Mouse (Mus musculus) heart, postnatal 14 days (tissue): ENCODE data around the gene a. TPM values are rescaled to one million over a fixed set of nuclear protein-coding genes. Genes with fewer than 3 reads are reported as not detected.

Source experiments
- DNase-seq, 2 experiments: peaks; one replicate each; pipeline ENCODE4 v3.0.0; 2021 to 2022
- intact Hi-C: fragments of 180-260 bp; cut with DNase I; formaldehyde crosslinking; loops from one replicate; pipeline ENCODE4 v1.15.1; 2025
- total RNA-seq, 2 experiments: library from RNA; stranded (reverse); gene quantifications; 2 replicates each; pipeline ENCODE4 v1.2.3; 2021

The a gene
- total RNA-seq, 2 experiments from 2014 or later = not detected

GRCm38 (mm10) chr2:155080179-155080530, 289.0 kb downstream of the a start:
- intact Hi-C loops = loop anchor here (5.0 kb wide), 2 partner anchors 92 to 112 kb away; no protein-coding TSS in a partner anchor
- DNase-seq = no peak

DNA sequence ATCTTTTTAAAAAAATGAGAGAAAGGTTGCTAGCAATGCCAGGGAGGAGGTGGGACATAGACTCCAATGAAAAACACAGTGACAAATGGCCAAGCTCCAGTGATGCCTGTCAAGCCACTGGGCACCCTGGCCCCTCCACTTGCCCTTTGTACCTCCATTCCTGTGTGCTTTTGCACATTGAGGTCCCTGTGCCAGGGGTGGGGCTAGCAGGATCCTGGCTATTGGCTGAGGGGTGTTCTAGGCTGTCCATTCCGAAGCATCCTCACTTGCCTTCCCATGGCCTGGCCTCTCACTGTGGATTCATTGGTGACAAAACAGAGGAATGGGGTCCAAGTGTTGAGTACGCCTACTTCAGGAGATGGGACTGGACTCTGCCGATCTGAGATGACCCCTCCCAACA, 289.9 kb downstream of the a start:
- intact Hi-C loops = loop anchor here (5.0 kb wide), 2 partner anchors 91 to 111 kb away; no protein-coding TSS in a partner anchor
- DNase-seq = no peak

- intact Hi-C loops = loop anchor here (5.0 kb wide), 2 partner anchors 90 to 110 kb away; no protein-coding TSS in a partner anchor
- DNase-seq = peak; percentile 70 to 77
Observed at GRCm38 (mm10) chr2:155082121-155082803, 291.1 kb downstream of the a start.

- no peak for DNase-seq
- intact Hi-C loops = loop anchor here (5.0 kb wide), 2 partner anchors 88 to 108 kb away; no protein-coding TSS in a partner anchor
Observed at GRCm38 (mm10) chr2:155084546-155084945, 293.3 kb downstream of the a start.

GRCm38 (mm10) chr2:155086328-155086727, 295.1 kb downstream of the a start:
- intact Hi-C loops = no loop called here
- no peak for DNase-seq

DNA sequence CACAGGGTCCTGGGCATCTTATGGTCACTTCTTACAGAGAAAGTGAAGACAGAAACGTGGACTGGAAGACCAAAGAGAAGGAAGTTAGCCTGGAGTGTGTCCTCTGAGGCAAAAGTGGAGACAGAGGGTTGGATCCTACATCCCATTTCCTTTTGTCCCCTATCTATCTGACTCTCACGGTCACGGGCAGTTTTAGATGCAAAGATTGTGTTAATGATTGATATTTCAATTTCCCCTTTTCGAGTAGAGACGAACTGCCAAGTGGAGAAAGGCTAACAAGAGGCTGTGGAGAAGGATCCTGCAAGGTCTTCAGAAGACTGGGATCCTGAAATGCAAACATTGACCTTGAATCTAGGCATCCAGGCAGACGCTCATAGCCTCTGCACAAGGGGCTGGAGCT, 297.1 kb downstream of the a start:
- intact Hi-C loops = no loop called here
- no peak for DNase-seq

DNA sequence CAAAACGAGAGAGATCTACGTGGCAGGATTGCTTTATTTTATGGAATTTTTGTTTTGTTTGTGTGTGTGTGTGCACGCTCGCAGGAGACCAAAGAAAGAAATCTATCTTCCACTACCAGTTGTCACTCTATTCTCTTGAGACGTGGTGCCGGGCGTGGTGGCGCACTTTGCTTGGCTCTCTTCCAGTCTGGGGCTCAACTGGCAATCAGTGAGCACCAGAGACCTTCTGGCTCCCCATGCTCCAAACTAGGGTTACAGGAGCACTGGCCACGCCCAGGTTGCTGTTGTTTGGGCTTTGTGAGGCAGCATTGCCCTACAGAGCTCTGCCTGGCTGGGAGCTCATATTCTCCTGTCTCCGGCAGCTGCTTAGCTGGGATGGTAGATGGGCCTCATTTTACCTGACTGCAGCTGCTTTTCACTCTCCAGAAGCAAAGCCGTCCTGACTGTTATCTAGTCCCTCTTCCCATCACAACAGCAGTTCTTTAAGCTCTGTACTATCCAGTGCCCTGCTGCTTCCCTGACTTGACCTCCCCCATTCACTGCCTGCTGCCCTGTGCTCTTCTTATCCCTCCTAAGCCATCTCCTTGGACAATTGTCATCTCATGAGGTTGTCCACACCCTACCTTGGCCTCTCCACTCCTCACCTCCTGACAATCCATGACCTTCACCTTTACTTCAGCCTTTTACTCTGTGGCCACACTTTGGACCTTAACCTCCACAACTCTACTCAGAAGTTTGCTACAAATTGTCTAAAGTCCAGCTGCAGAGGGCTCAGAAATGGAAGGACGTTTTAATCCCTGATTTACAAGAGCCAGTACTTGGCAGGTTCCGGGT, 299.9 kb downstream of the a start:
- DNase-seq = no peak
- intact Hi-C loops = no loop called here

GRCm38 (mm10) chr2:155091743-155092075, 300.5 kb downstream of the a start:
- intact Hi-C loops = no loop called here

DNA sequence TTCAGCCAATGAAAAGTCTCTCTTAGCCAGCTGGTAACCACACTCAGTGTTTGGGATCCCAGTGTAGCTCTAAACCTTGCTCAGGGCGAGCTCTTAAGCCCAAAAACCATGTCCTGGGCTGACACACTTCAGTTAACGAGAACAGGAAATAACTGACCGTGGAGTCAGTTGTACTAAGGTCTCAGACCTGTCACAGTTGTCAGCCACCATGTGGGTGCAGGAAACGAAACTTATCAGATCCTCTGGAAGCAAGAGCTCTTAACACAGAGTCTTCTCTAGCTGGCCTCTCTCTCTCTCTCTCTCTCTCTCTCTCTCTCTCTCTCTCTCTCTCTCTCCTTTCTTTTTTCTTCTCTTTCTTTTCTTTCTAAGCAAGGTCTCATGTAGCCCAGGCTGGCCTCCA, 302.2 kb downstream of the a start:
- intact Hi-C loops = no loop called here
- DNase-seq = no peak

More at GRCm38 (mm10) chr2:155091743-155092075, 300.5 kb downstream of the a start:
- no peak for DNase-seq

DNA sequence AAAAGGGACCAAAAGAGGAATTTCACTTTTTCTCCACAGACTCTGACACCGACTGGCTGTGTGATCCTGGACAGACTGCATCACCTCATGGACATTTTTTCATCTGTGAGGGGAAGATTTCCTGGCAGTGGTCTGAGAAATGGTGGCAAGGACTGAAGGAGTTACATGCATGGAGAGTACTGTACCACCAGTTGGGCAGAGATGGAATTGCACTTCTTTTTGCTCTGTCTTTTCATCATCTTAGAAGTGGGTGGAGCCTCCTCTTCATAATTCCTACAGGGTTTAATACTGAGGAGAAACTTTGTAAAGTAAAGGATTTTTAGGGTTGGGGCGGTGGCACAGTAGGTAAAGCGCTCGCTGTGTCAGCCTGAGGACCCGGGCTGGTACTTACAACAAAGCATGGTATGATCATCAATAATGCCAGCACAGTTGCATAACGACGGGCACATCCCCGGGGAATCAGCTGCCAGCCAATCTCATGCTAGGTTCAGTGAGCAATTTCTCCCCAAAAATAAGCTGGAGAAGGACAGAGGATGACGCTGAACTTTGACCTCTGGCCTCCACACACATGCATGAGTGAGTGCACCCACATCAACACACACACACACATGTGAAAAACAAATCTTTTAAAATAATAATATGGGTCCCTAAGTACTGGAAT, 307.6 kb downstream of the a start:
- intact Hi-C loops = no loop called here
- no peak for DNase-seq

DNA sequence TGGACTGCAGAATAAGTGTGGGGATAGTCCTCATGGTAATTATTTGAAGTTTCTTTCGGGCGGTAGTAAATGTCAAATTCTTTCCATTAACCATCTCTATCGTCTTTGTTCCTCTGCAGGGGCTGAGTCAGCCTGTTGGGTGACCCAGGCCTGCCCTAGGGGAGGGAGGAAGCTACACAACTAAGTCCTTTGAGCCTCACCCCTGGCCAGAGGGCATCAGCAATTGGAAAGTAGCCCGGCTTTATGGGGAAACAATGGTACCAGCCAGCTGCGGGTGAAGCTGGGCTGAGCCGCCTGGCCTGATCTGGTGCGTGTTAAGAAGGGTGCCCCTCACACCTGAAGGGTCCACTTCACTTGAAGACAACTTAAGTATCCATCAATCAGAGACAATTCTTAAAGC, 308.2 kb downstream of the a start:
- intact Hi-C loops = no loop called here
- DNase-seq = peak; percentile 12 to 23

GRCm38 (mm10) chr2:155099994-155100795, 309.0 kb downstream of the a start:
- intact Hi-C loops = no loop called here
- no peak for DNase-seq

Other genes with a start within 250 kb of the a start
- gene 1700003F12Rik, start 244.3 kb upstream of the a start, total RNA-seq = under 1 TPM in 1 of 2 experiments, not detected in 1; 0.43 TPM
- not detected for gene Actl10, start 239.6 kb upstream of the a start, total RNA-seq
- 1 to 10 TPM in 1 of 2 experiments, under 1 TPM in 1; 0.90 to 1.2 TPM for gene Necab3, start 232.5 kb upstream of the a start, total RNA-seq
- gene E2f1, start 221.5 kb upstream of the a start, total RNA-seq = 1 to 10 TPM; 2.2 to 4.3 TPM
- gene Pxmp4, start 187.7 kb upstream of the a start, total RNA-seq = 10 to 100 TPM; 23.8 to 28.5 TPM
- gene Zfp341, start 178.1 kb upstream of the a start, total RNA-seq = 1 to 10 TPM; 2.3 to 2.6 TPM
- gene 4930519P11Rik, start 178.0 kb upstream of the a start, total RNA-seq = not detected
- gene Chmp4b, start 139.7 kb upstream of the a start, total RNA-seq = 100 to 1,000 TPM; 105 to 112 TPM
- gene Gm14214, start 21.4 kb upstream of the a start, total RNA-seq = not detected
- 100 to 1,000 TPM; 119 to 131 TPM for gene Raly, start 306 bp upstream of the a start, total RNA-seq
- gene Eif2s2, start 101.5 kb downstream of the a start, total RNA-seq = 10 to 100 TPM; 51.6 to 54.7 TPM
- gene Gm14226, start 226.9 kb downstream of the a start, total RNA-seq = under 1 TPM; 0.12 to 0.24 TPM